Mouse (Mus musculus) intestine, embryonic 14.5 days (tissue): ENCODE measurements around the gene Slc2a13. TPM values are rescaled to one million over a fixed set of nuclear protein-coding genes. Genes with fewer than 3 reads are reported as not detected.

Source experiments
- ATAC-seq: fragments of 200-750 bp; cut with Nextera tagmentation; replicated peaks from 2 replicates; pipeline ENCODE4 v1.8.0; 2017; ENCODE audit warnings: low read depth, moderate number of reproducible peaks, moderate TSS enrichment, moderate library complexity; ENCODE audit not compliant: low FRiP score, low TSS enrichment
- DNase-seq: peaks from one replicate; pipeline ENCODE4 v3.0.0-alpha.2; 2018; ENCODE audit warnings: low spot score
- H3K27ac ChIP-seq: fragments of 300-500 bp; sonication (generic); 2 replicates; pipeline ENCODE4 v1.5.1; 2014; ENCODE audit warnings: low read depth, mild to moderate bottlenecking, control low read depth
- H3K27me3 ChIP-seq: fragments of 300-500 bp; sonication (generic); replicated peaks from 2 replicates; pipeline ENCODE4 v1.6.1; 2014; ENCODE audit warnings: low read length, control low read depth; ENCODE audit not compliant: control insufficient read depth, insufficient read depth
- H3K36me3 ChIP-seq: fragments of 300-500 bp; sonication (generic); 2 replicates; pipeline ENCODE4 v1.6.1; 2014; ENCODE audit warnings: low read length, control low read depth; ENCODE audit not compliant: control insufficient read depth, insufficient read depth
- H3K4me1 ChIP-seq: fragments of 300-500 bp; sonication (generic); replicated peaks from 2 replicates; pipeline ENCODE4 v1.6.1; 2014; ENCODE audit warnings: low read length, control low read depth, mixed read lengths; ENCODE audit not compliant: control insufficient read depth, insufficient read depth
- H3K4me2 ChIP-seq: fragments of 300-500 bp; sonication (generic); 2 replicates; pipeline ENCODE4 v1.6.1; 2014; ENCODE audit warnings: low read length
- H3K4me3 ChIP-seq: fragments of 300-500 bp; sonication (generic); 2 replicates; pipeline ENCODE4 v1.5.1; 2014; ENCODE audit warnings: low read depth, low read length, control low read depth, mixed read lengths
- H3K9ac ChIP-seq: fragments of 300-500 bp; sonication (generic); 2 replicates; pipeline ENCODE4 v1.6.1; 2014; ENCODE audit warnings: mild to moderate bottlenecking, low read length
- H3K9me3 ChIP-seq: fragments of 300-500 bp; sonication (generic); 2 replicates; pipeline ENCODE4 v1.6.1; 2016; ENCODE audit warnings: low read length, control low read depth; ENCODE audit not compliant: control insufficient read depth
- WGBS: fragments of 180-500 bp; shearing (Covaris S2); extraction: QIAGEN DNeasy Blood & Tissue Kit; methylation state at CpG from one replicate; pipeline ENCODE4 v1.1.7; 2014; 5-methylcytosine and 5-hydroxymethylcytosine counted together
- polyA plus RNA-seq: library from polyadenylated mRNA; unstranded; fragments of >200 nt; fragmentation: Nextera tagmentation; extraction: Ambion mirVana; gene quantifications from 2 replicates; pipeline ENCODE4 v1.2.1, GENCODE M21; 2014

Gene Slc2a13
- polyA plus RNA-seq, 1 experiment from 2014 or later = 1.8 TPM

DNA sequence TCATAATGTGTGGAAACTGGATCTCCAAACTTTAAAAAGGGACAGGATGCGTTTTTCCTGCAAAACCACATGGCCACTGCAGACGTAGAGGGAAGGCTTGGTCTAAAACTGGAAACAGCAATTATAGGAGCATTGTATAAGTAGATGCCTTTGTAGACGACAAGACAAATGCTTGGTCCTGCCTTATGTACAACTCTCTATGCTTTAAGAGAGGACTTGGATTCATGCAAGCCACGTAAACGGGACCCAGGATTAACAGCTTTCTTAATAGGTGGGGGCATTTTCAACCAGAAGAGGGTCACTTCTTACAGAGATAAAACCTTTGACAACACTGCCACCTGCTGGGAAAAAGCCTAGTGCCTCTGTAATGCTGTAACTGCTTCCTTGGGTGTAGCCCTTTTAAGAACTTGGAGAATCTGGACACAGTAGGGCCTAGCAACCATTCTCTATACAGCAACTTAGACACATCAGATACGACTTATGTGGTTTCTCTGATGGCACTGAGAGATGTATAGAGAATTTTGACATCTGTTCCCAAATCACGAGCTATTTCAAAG, 268.7 kb downstream of the Slc2a13 start:
- no peaks in the 10 kb centered on the region for H3K27me3 ChIP-seq
- no peak overlapping the region for H3K9ac ChIP-seq
- no peaks in the 10 kb centered on the region for H3K9me3 ChIP-seq
- 50% methylated on average over 7 of the region's 7 CpGs for WGBS
- DNase-seq (peak; percentile 69), ATAC-seq (no peak)
- H3K36me3 ChIP-seq = no peaks in the 10 kb centered on the region
- no peak overlapping the region for H3K27ac ChIP-seq
- no peak overlapping the region for H3K4me2 ChIP-seq
- H3K4me3 ChIP-seq = no peak overlapping the region
- H3K4me1 ChIP-seq = no peaks in the 10 kb centered on the region

DNA sequence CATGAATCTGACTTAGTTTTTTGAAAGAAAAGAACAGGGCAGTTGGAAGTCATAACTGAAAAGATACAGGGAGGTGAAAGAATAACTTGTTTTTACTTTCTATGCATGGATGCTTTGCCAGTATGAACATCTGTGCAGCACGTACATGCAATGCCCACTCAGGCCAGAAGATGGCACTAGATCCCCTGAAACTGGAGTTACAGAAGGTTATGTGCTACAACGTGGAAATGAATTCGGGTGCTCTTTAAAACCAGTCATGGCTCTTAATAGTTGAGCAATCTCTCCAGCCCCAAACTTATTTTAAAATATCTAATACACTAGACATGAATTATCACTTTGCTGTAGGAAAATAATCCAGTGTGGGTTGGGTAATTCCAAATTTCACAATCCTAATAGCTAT, 271.7 kb downstream of the Slc2a13 start:
- no peak overlapping the region for H3K4me3 ChIP-seq
- no peaks in the 10 kb centered on the region for H3K36me3 ChIP-seq
- no peaks in the 10 kb centered on the region for H3K9me3 ChIP-seq
- no peaks in the 10 kb centered on the region for H3K27me3 ChIP-seq
- WGBS = 17% methylated on average over 3 of the region's 3 CpGs
- no peak overlapping the region for H3K9ac ChIP-seq
- H3K4me2 ChIP-seq = no peak overlapping the region
- ATAC-seq (no peak), DNase-seq (peak; percentile 97)
- H3K4me1 ChIP-seq = no peaks in the 10 kb centered on the region
- no peak overlapping the region for H3K27ac ChIP-seq

DNA sequence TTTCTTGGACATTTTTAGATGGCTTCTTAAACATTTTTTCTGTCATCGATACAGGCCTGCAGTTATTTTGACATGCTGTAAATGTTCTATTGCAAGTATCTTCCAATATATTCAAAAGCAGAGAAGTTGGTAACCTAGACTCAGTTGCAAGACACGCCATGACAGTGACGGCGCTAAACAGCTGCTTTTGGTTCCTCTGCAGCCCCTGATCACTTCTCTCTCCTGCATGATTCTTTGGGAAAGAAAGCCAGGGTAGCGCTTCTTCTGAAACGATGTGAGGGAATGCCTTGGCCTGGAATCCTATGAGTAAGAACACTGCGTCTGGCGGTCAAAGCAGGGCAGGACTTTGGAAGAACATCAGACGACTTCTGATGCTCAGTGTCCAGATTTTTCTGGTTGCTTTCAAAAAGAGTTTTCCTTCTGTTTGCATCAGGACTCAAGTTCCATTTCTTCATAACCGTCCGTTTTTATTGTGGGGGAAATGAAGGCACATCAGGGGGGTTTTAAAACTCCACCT, 273.7 kb downstream of the Slc2a13 start:
- Histone ChIP-seq H3K4me1 (no peaks in the 10 kb centered on the region), H3K27ac (no peak overlapping the region), H3K9ac (no peak overlapping the region), H3K4me2 (no peak overlapping the region), H3K4me3 (no peak overlapping the region), H3K36me3 (no peaks in the 10 kb centered on the region), H3K27me3 (no peaks in the 10 kb centered on the region), H3K9me3 (no peaks in the 10 kb centered on the region)
- 85% methylated on average over 11 of the region's 11 CpGs for WGBS
- DNase-seq = no peak
- no peak for ATAC-seq

DNA sequence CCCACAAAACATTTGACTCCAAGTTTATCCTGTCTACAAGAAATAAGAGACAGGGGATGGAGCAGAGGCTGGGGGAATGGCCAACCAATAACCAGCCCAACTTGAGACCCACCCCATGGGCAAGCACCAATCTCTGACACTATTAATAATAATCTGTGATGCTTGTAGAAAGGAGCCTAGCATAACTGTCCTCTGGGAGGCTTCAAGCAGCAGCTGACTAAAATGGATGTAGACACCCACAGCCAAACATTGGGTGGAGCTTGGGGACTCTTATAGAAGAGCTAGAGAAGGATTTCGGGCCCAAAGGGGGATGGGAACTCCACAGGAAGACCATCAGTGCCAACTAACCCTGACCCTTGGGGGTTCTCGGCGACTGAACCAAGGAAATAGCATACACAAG, 289.6 kb downstream of the Slc2a13 start:
- ATAC-seq (no peak), DNase-seq (no peak)
- Histone ChIP-seq H3K27me3 (no peaks in the 10 kb centered on the region), H3K4me3 (no peak overlapping the region), H3K36me3 (no peaks in the 10 kb centered on the region), H3K4me2 (no peak overlapping the region), H3K9me3 (no peaks in the 10 kb centered on the region), H3K9ac (no peak overlapping the region), H3K4me1 (no peaks in the 10 kb centered on the region), H3K27ac (no peak overlapping the region)
- 96% methylated on average over 3 of the region's 3 CpGs for whole genome bisulfite sequencing

DNA sequence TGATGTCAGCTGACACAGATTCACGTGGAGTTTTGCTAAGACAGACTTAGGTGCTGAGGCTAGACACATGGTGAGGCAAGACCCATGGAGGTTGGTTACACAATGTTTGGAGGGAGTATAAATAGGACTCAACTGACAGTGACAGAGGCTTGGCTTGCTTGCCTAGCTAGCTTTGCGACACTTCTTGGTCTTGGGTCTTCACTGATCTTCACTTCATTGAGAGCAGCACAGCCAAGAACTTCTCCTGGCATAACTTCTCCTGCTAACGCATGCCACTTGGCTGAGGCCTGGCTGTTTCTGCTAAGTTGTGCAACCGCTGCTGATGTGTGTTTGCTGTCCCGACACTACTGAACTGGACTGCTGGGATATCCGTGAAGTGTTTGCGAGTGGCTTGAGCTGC, 290.2 kb downstream of the Slc2a13 start:
- H3K4me3 ChIP-seq = no peak overlapping the region
- no peak overlapping the region for H3K4me2 ChIP-seq
- H3K36me3 ChIP-seq = no peaks in the 10 kb centered on the region
- ATAC-seq (no peak), DNase-seq (no peak)
- no peaks in the 10 kb centered on the region for H3K4me1 ChIP-seq
- no peak overlapping the region for H3K27ac ChIP-seq
- no peaks in the 10 kb centered on the region for H3K9me3 ChIP-seq
- WGBS = 89% methylated on average over 7 of the region's 7 CpGs
- H3K9ac ChIP-seq = no peak overlapping the region
- no peaks in the 10 kb centered on the region for H3K27me3 ChIP-seq

DNA sequence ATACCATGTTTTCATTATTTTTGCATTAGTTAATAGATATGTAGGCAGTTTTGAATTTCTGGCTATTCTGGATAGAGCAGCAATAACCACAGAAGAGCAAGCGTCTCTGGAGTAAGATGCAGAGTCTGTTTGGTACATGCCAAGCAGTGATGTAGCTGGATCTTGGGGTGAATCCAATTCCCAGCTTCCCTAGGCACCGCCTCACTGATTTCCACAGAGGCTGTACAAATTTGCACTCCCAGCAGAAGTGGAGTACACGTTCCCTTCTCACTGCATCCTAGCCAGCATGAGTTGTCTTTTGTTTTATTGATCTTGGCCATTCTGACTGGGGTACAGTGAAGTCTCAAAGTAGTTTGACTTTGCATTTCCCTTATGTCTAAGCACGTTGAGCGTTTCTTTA, 291.5 kb downstream of the Slc2a13 start:
- Histone ChIP-seq H3K27me3 (no peaks in the 10 kb centered on the region), H3K36me3 (no peaks in the 10 kb centered on the region), H3K4me3 (no peak overlapping the region), H3K27ac (no peak overlapping the region), H3K4me1 (no peaks in the 10 kb centered on the region), H3K9ac (no peak overlapping the region), H3K9me3 (no peaks in the 10 kb centered on the region), H3K4me2 (no peak overlapping the region)
- WGBS = 86% methylated on average over 5 of the region's 5 CpGs
- DNase-seq = no peak
- ATAC-seq = no peak

DNA sequence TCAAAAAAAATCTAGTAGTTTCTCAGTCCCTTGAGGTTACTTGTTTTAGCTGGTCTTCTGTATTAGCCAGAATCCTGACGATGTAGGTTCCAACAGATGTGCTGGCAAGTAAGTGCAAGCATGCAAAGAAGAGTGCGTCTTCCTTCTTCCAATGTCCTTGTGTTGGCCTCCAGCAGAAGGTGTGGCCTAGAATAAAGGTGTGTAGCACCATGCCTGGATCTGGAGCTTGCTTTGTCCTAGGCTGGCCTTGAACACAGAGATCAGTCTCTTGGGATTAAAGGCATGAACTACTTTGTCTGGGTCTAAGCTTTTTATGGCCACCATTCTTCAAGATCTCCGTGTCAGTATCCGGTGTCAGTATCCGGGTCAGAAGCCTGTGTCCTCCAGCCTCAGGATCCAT, 293.5 kb downstream of the Slc2a13 start:
- DNase-seq = no peak
- Histone ChIP-seq H3K9ac (no peak overlapping the region), H3K27me3 (no peaks in the 10 kb centered on the region), H3K36me3 (no peaks in the 10 kb centered on the region), H3K4me2 (no peak overlapping the region), H3K27ac (no peak overlapping the region), H3K4me3 (no peak overlapping the region), H3K9me3 (no peaks in the 10 kb centered on the region), H3K4me1 (no peaks in the 10 kb centered on the region)
- 93% methylated on average over 5 of the region's 5 CpGs for WGBS
- no peak for ATAC-seq

DNA sequence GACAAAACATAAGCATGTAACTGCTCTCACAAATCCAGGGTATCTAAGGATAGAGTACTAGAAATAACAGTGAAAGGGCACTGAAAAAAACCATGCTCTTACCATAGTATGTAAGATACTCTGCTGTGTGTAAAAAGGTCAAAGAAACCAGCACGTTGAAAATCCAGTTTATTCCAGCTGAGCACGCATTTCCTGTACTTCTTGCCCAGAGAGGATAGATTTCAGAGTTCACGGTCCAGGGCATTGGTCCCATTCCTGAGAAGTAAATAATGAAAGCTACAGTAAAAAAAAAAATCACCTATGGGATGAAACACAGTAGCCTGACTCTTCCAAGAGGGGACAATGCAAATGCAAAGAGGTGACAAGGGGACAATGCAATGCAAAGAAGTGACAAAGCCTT, 297.1 kb downstream of the Slc2a13 start:
- H3K4me3 ChIP-seq = no peak overlapping the region
- H3K4me2 ChIP-seq = no peak overlapping the region
- H3K27me3 ChIP-seq = no peaks in the 10 kb centered on the region
- H3K9ac ChIP-seq = no peak overlapping the region
- H3K36me3 ChIP-seq = no peaks in the 10 kb centered on the region
- ATAC-seq = no peak
- no peaks in the 10 kb centered on the region for H3K9me3 ChIP-seq
- no peak for DNase-seq
- WGBS = 50% methylated on average over 3 of the region's 3 CpGs
- no peak overlapping the region for H3K27ac ChIP-seq
- no peaks in the 10 kb centered on the region for H3K4me1 ChIP-seq

DNA sequence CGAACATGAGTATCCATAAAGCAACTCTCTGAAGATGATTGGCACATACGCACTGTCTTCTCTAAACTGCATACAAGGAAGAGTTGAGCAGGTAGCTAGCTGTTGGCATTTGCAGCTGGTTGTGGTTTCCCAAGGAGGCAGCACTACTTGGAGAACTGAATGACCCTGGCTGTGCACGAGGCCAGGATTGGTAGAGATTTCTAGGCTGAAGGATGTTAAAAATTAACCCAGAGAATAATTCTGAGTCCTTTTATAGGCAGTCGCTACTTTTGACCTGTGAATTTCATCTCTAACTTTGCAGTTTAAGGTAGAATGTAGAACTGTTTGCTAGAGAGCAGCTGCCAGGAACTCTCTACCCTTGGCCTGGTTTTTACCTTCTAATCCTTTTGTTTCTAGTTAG, 304.5 kb downstream of the Slc2a13 start:
- WGBS = 71% methylated on average over 4 of the region's 4 CpGs
- H3K9ac ChIP-seq = no peak overlapping the region
- no peaks in the 10 kb centered on the region for H3K27me3 ChIP-seq
- H3K27ac ChIP-seq = no peak overlapping the region
- DNase-seq = no peak
- H3K4me2 ChIP-seq = no peak overlapping the region
- no peak overlapping the region for H3K4me3 ChIP-seq
- ATAC-seq = no peak; the same call in 1 of the 2 replicates
- no peaks in the 10 kb centered on the region for H3K36me3 ChIP-seq
- no peaks in the 10 kb centered on the region for H3K9me3 ChIP-seq
- H3K4me1 ChIP-seq = no peaks in the 10 kb centered on the region
